Mouse (Mus musculus): ENCODE measurements around the gene Sstr1.

DNA sequence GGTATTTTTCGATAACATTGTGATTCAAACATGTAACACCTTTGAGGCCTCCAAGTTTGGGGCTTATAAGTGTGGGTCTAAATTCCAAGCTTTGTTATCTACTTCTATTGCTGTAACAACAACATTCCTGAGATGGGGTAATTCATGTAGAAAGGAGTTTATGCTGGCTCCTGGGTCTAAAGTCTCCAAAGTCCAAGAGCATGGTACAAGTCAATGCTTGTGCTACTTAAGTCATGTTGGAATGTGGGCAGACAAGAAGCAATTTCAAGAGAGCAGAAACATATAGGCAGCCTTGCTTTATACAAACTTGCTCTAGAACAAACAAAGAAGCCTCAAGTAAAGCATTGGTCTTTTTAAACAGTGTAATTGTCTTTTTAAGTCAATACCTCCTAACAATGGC, 12.8 kb upstream of the Sstr1 start:
- no peak for TF ChIP-seq CTCF (IDR thresholded peaks at IDR 0.05; ENCODE audit: extremely low read depth, insufficient read length, insufficient replicate concordance, low read depth, low read length)
- TF ChIP-seq POLR2A (IDR thresholded peaks at IDR 0.05; ENCODE audit: low read depth, low read length) = no peak

Data from small intestine, adult 2 months (tissue).